Comparison of ENCODE assay signal across 8 mouse cellular contexts in the genomic region with DNA sequence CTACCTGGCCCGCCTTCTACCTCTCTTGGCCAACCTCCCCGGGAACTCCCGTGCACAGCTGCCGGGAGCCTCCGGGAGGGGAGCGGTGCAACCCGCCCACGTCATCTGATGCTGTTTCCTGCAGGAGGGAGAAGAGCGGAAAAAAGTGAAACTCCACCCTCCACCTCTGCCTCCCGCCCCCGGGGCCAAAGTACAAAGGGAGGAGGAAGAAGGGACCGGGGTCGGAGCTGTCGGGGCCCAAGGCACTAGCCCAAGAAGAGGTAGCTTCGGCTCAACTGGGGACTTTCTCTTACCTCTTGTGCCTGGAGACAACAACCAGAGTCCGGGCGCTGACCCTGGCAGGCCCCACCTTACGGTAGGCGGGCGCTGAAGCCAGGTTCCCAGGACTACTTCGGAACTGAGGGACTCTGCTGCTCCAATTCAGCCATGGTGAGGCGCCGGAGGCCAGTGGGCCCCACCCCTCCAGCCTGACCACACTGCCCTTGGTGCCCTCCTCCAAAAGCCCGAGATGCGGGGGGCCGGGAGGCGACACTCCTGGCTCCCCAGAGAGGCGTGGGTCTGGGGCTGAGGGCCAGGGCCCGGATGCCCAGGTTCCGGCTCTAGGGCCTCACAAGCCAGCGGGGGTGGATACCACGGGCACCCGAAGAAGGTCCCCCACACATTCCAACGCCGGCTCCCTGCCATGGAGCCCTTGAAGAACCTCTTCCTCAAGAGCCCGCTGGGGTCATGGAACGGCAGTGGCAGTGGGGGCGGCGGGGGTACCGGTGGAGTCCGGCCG. TPM values are rescaled to one million over a fixed set of nuclear protein-coding genes. Genes with fewer than 3 reads are reported as not detected.
DNase-seq lines count a peak whose midpoint lies in the region; ATAC-seq lines count a peak whose summit lies in the region.

No protein-coding gene starts in this region.

- peak; percentile 23; the same call in 1 of the 2 replicates for ATAC-seq in embryonic facial prominence, embryonic 11.5 days (replicated peaks; ENCODE audit: insufficient number of reproducible peaks, low FRiP score, low TSS enrichment, low read depth)
- peak; percentile 79 for ATAC-seq in intestine, embryonic 16.5 days

- H3K9ac ChIP-seq in embryonic facial prominence, embryonic 11.5 days (replicated peaks; ENCODE audit: low read length), result peak overlapping the region; percentile 69
- H3K9ac ChIP-seq in intestine, embryonic 16.5 days (ENCODE audit: low read depth, low read length), result peak overlapping the region; percentile 96

- H3K27ac ChIP-seq in embryonic facial prominence, embryonic 11.5 days (replicated peaks; ENCODE audit: low read depth, low read length), result peak overlapping the region; percentile 61
- peak overlapping the region; percentile 95 for H3K27ac ChIP-seq in intestine, embryonic 16.5 days (ENCODE audit: low read length)
- H3K27ac ChIP-seq in midbrain, embryonic 10.5 days (replicated peaks), result peak overlapping the region; percentile 90

- H3K36me3 ChIP-seq in embryonic facial prominence, embryonic 11.5 days (replicated peaks; ENCODE audit: control insufficient read depth, insufficient read depth, low read depth, low read length), result peaks cover 3% of the 10 kb centered on the region
- H3K36me3 ChIP-seq in intestine, embryonic 16.5 days (ENCODE audit: control insufficient read depth, insufficient read depth, low read length), result peaks cover 20% of the 10 kb centered on the region
- H3K36me3 ChIP-seq in midbrain, embryonic 10.5 days, result peaks cover 67% of the 10 kb centered on the region

- peak; percentile 95 for DNase-seq in adrenal gland, postnatal 14 days
- peak; percentile 87 for DNase-seq in embryonic facial prominence, embryonic 11.5 days (ENCODE audit: low spot score)
- DNase-seq in gonadal fat pad, adult 2 months (ENCODE audit: low read depth), result peak; percentile 60
- DNase-seq in left cerebral cortex, postnatal 36 days (ENCODE audit: low spot score in 2 of 2), result peak; percentile 75 to 76
- peak; percentile 75 for DNase-seq in midbrain, embryonic 10.5 days (ENCODE audit: low spot score)
- DNase-seq in right cerebral cortex, postnatal 36 days (ENCODE audit: low spot score in 2 of 2), result peak; percentile 70 to 78
- DNase-seq in urinary bladder, postnatal 4 days (ENCODE audit: low spot score in 2 of 2), result peak; percentile 82 to 91

- peak overlapping the region; percentile 71 for H3K4me3 ChIP-seq in embryonic facial prominence, embryonic 11.5 days (ENCODE audit: low read depth, low read length)
- peak overlapping the region; percentile 77 for H3K4me3 ChIP-seq in intestine, embryonic 16.5 days (ENCODE audit: low read length)
- H3K4me3 ChIP-seq in midbrain, embryonic 10.5 days, result peak overlapping the region; percentile 90

- intact Hi-C loops in left cerebral cortex, postnatal 36 days (cut with DNase I), result loop anchor here (2.0 kb wide), 2 partner anchors 39 to 79 kb away; a partner anchor contains a TSS

- peak overlapping the region; percentile 71 for H3K4me2 ChIP-seq in embryonic facial prominence, embryonic 11.5 days (ENCODE audit: low read depth, low read length)
- peak overlapping the region; percentile 86 for H3K4me2 ChIP-seq in intestine, embryonic 16.5 days (ENCODE audit: low read depth, low read length)

- H3K27me3 ChIP-seq in embryonic facial prominence, embryonic 11.5 days (ENCODE audit: control insufficient read depth, insufficient read depth, low read length), result no peaks in the 10 kb centered on the region
- no peaks in the 10 kb centered on the region for H3K27me3 ChIP-seq in intestine, embryonic 16.5 days (replicated peaks; ENCODE audit: control insufficient read depth, insufficient read depth, low read length)
- H3K27me3 ChIP-seq in midbrain, embryonic 10.5 days (ENCODE audit: low read depth, poor library complexity, severe bottlenecking), result peaks cover 8% of the 10 kb centered on the region

- peaks cover 12% of the 10 kb centered on the region for H3K4me1 ChIP-seq in embryonic facial prominence, embryonic 11.5 days (ENCODE audit: control insufficient read depth, insufficient read depth, low read length)
- peaks cover 43% of the 10 kb centered on the region for H3K4me1 ChIP-seq in intestine, embryonic 16.5 days (ENCODE audit: control insufficient read depth, insufficient read depth, low read length)
- peaks cover 54% of the 10 kb centered on the region for H3K4me1 ChIP-seq in midbrain, embryonic 10.5 days

- 10% methylated on average over 38 of the region's 42 CpGs for WGBS in embryonic facial prominence, embryonic 11.5 days
- 6% methylated on average over 42 of the region's 42 CpGs for WGBS in intestine, embryonic 16.5 days
- WGBS in midbrain, embryonic 10.5 days, result 11% methylated on average over 42 of the region's 42 CpGs

- H3K9me3 ChIP-seq in embryonic facial prominence, embryonic 11.5 days (replicated peaks; ENCODE audit: control insufficient read depth, low read length), result no peaks in the 10 kb centered on the region
- H3K9me3 ChIP-seq in intestine, embryonic 16.5 days (ENCODE audit: control insufficient read depth, low read length), result no peaks in the 10 kb centered on the region
- H3K9me3 ChIP-seq in midbrain, embryonic 10.5 days (replicated peaks), result no peaks in the 10 kb centered on the region

RNA-seq across cellular contexts. Expression of a gene that starts 1.0 kb away (rescaled TPM):
- total RNA-seq in adrenal gland, postnatal 14 days (2021), result 75.1 and 78.4 TPM in 2 replicates
- polyA plus RNA-seq in embryonic facial prominence, embryonic 11.5 days (2014; fragmentation: Nextera tagmentation; extraction: Ambion mirVana), result 17.5 and 22.0 TPM in 2 replicates
- polyA plus RNA-seq in gonadal fat pad, adult 2 months (2012; rRNA removed), result 80.2 and 87.4 TPM in 2 replicates
- polyA plus RNA-seq in intestine, embryonic 16.5 days (2015; fragmentation: Nextera tagmentation; extraction: Ambion mirVana), result 15.1 and 16.8 TPM in 2 replicates
- 10 to 100 TPM; 66.1 to 83.1 TPM for total RNA-seq in left cerebral cortex, postnatal 36 days (2021)
- 22.8 and 25.6 TPM in 2 replicates for polyA plus RNA-seq in midbrain, embryonic 10.5 days (2016; fragmentation: Nextera tagmentation; extraction: Ambion mirVana)

RNA-seq across cellular contexts. Expression of a gene that starts 1.2 kb away (rescaled TPM):
- total RNA-seq in adrenal gland, postnatal 14 days (2021), result 50.4 and 51.2 TPM in 2 replicates
- 13.1 and 14.6 TPM in 2 replicates for polyA plus RNA-seq in embryonic facial prominence, embryonic 11.5 days (2014; fragmentation: Nextera tagmentation; extraction: Ambion mirVana)
- 50.6 and 52.8 TPM in 2 replicates for polyA plus RNA-seq in gonadal fat pad, adult 2 months (2012; rRNA removed)
- 28.7 and 33.7 TPM in 2 replicates for polyA plus RNA-seq in intestine, embryonic 16.5 days (2015; fragmentation: Nextera tagmentation; extraction: Ambion mirVana)
- total RNA-seq in left cerebral cortex, postnatal 36 days (2021), result 10 to 100 TPM; 17.3 to 19.2 TPM
- polyA plus RNA-seq in midbrain, embryonic 10.5 days (2016; fragmentation: Nextera tagmentation; extraction: Ambion mirVana), result 28.7 and 29.9 TPM in 2 replicates

RNA-seq across cellular contexts. Expression of a gene that starts 14.4 kb away (rescaled TPM):
- total RNA-seq in adrenal gland, postnatal 14 days (2021), result not detected in 2 replicates
- polyA plus RNA-seq in embryonic facial prominence, embryonic 11.5 days (2014; fragmentation: Nextera tagmentation; extraction: Ambion mirVana), result not detected in 2 replicates
- polyA plus RNA-seq in gonadal fat pad, adult 2 months (2012; rRNA removed), result 0.33 and 0.36 TPM in 2 replicates
- polyA plus RNA-seq in intestine, embryonic 16.5 days (2015; fragmentation: Nextera tagmentation; extraction: Ambion mirVana), result 0.13 and 0.34 TPM in 2 replicates
- not detected for total RNA-seq in left cerebral cortex, postnatal 36 days (2021)
- polyA plus RNA-seq in midbrain, embryonic 10.5 days (2016; fragmentation: Nextera tagmentation; extraction: Ambion mirVana), result 0.20 TPM in 1 of 2 replicates, not detected in the other

RNA-seq across cellular contexts. Expression of a gene that starts 26.2 kb away (rescaled TPM):
- total RNA-seq in adrenal gland, postnatal 14 days (2021), result 56.4 and 64.0 TPM in 2 replicates
- polyA plus RNA-seq in embryonic facial prominence, embryonic 11.5 days (2014; fragmentation: Nextera tagmentation; extraction: Ambion mirVana), result 12.4 and 13.2 TPM in 2 replicates
- 36.3 and 45.7 TPM in 2 replicates for polyA plus RNA-seq in gonadal fat pad, adult 2 months (2012; rRNA removed)
- 15.8 and 20.8 TPM in 2 replicates for polyA plus RNA-seq in intestine, embryonic 16.5 days (2015; fragmentation: Nextera tagmentation; extraction: Ambion mirVana)
- 10 to 100 TPM; 14.0 to 22.8 TPM for total RNA-seq in left cerebral cortex, postnatal 36 days (2021)
- 22.3 and 22.9 TPM in 2 replicates for polyA plus RNA-seq in midbrain, embryonic 10.5 days (2016; fragmentation: Nextera tagmentation; extraction: Ambion mirVana)

RNA-seq across cellular contexts. Expression of a gene that starts 36.4 kb away (rescaled TPM):
- total RNA-seq in adrenal gland, postnatal 14 days (2021), result 29.1 and 29.3 TPM in 2 replicates
- 4.5 and 5.5 TPM in 2 replicates for polyA plus RNA-seq in embryonic facial prominence, embryonic 11.5 days (2014; fragmentation: Nextera tagmentation; extraction: Ambion mirVana)
- 43.8 and 64.4 TPM in 2 replicates for polyA plus RNA-seq in gonadal fat pad, adult 2 months (2012; rRNA removed)
- 48.6 and 49.7 TPM in 2 replicates for polyA plus RNA-seq in intestine, embryonic 16.5 days (2015; fragmentation: Nextera tagmentation; extraction: Ambion mirVana)
- total RNA-seq in left cerebral cortex, postnatal 36 days (2021), result 10 to 100 TPM; 22.9 to 27.1 TPM
- 9.3 and 9.5 TPM in 2 replicates for polyA plus RNA-seq in midbrain, embryonic 10.5 days (2016; fragmentation: Nextera tagmentation; extraction: Ambion mirVana)

Comparison
In these comparisons a context has a peak if more than half of its experiments do, and no peak if none do; other contexts are left out.
1. Peak in every context shown above with its lines: DNase-seq, ATAC-seq, H3K4me3 ChIP-seq and H3K27ac ChIP-seq.